Mouse (Mus musculus): ENCODE data around the gene Tmem203.

Gene Tmem203

GRCm38 (mm10) chr2:25264851-25265250 lies 9.6 kb downstream of the Tmem203 start:
- peak; percentile 89 to 90 for DNase-seq

DNA sequence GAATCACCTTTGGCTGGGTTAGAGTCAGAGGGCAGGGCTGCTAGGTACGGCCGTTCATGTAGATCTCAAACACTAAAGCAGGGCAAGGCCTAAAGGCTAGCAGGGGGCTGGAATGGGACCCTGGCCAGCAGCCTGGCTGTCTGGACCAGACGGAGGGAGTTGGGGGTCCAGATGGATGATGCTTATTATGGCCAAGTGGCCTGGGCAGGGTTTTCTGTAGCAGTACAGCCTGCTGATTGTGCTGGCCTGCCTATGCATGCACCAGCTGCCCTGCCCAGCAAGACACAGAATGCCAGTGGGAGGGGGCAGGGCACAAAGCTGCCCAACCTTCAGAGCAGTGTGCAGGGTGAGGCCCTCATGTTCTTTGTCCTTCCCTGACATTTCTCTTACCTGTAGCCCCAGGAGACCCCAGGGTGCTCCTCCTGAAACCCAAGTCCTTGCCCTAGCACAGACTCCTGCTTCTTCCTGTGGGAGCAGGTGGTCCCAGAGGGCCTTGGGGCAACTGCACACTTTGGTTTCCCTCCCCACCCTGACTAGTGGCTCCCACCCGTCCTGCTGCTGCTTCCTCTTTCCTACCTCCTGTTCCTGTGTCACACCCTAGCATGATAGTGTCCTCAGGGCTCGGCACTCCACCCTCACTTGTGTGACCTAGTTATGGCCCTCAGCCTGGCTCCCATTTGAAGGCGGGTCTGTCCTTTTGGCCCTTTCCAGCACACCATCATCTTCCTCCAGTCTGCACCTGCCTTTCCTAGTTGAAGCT lies 10.8 kb downstream of the Tmem203 start:
- DNase-seq = peak; percentile 66 to 68

GRCm38 (mm10) chr2:25266720-25267119 lies 11.5 kb downstream of the Tmem203 start:
- peak; percentile 83 to 85 for DNase-seq

GRCm38 (mm10) chr2:25267241-25267640 lies 12.0 kb downstream of the Tmem203 start:
- DNase-seq = no peak

DNA sequence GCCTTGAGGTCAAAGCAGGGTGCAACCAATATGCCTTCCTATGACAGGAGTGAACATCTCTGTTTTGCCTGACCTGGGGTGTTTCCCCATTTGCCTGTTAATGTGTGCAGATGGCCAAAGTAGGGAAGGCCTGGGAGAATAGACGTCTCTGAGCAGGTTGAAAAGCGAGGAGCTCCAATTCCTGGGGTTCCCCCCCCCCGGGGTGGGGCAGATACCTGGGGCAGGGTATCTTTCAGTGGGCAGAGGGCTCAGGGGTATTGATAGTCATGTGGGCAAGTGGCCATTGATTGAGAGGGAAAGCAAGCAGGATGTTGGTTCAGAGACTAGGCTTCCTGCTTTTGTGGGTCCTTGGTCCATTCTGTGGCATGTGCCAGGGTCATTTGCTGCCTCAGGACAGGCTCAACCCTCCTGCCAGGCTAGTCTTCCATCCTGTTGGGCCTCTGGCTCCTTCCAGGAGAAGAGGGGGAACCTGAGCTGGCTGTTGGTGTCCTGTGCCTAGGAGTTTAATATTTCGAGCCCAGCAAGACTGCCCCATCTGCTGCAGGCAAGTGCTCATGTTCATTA lies 12.6 kb downstream of the Tmem203 start:
- no peak for DNase-seq

DNA sequence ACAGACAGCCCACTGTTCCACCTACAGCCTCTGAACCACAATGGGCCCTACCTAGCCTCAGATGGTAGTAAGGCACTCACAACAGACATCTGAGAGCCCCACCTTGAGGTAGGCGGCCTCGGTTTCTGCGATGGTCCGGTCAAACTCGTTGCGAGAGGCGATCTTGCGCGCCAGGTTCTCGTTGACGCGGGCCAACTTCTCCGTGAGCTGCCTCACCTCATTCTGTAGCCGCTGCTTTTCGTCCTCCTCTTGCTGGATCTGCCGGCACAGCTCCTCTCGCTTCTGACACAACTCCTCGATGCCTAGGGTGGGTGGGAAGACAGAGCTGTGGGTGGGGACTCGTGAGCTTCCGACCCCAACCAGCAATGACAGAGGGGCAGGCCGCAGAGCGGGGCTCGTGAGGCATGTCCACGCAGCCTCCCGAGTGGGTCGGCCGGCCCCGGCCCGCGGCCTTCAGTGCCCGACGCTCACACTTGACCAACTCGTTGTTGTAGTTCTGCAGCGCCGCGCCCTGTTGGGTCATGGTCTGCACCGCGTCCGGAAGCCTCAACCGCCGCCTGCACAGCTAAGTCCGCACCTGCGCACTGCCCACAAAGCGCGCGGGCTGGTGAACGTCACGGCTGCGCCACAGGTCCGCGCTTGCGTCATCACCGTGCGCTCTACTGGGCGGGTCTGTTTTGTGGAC lies 16.7 kb downstream of the Tmem203 start, which contains the start of the genes Ssna1 and Anapc2:
Gene Ssna1 (minus strand): TSS at position 612 of the 685 bp plus-strand sequence.
Gene Anapc2 (plus strand): TSS at position 652 of the 685 bp plus-strand sequence.
- peak; percentile 97 to 99 for DNase-seq

DNA sequence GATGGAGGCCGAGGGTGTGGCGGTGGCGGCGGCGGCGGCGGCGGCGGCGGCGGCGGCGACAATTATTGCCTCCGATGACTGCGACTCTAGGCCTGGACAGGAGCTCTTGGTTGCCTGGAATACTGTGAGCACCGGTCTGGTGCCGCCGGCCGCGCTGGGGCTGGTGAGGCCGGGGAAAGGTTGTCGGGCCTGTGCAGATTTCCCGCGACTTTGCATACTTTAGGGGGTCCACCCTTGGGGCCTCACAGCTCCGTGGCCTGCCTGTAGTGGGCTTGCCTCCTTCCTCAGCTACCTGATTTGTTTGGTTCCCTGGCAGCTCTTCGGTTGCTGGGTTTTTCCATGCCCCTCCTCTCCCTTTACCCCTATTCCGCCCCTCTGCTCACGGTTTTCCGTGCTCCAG lies 17.3 kb downstream of the Tmem203 start:
- no peak for DNase-seq

DNA sequence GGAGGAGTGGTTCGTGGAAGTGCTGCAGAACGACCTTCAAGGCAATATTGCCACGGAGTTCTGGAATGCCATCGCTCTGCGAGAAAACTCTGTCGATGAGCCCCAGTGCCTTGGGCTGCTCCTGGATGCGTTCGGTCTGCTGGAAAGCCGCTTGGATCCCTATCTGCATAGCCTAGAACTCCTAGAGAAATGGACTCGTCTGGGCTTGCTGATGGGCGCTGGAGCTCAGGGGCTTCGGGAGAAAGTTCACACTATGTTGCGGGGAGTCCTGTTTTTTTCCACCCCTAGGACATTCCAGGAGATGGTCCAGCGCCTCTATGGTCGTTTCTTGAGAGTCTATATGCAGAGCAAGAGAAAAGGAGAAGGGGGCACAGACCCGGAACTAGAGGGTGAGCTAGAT lies 17.8 kb downstream of the Tmem203 start:
- no peak for DNase-seq

DNA sequence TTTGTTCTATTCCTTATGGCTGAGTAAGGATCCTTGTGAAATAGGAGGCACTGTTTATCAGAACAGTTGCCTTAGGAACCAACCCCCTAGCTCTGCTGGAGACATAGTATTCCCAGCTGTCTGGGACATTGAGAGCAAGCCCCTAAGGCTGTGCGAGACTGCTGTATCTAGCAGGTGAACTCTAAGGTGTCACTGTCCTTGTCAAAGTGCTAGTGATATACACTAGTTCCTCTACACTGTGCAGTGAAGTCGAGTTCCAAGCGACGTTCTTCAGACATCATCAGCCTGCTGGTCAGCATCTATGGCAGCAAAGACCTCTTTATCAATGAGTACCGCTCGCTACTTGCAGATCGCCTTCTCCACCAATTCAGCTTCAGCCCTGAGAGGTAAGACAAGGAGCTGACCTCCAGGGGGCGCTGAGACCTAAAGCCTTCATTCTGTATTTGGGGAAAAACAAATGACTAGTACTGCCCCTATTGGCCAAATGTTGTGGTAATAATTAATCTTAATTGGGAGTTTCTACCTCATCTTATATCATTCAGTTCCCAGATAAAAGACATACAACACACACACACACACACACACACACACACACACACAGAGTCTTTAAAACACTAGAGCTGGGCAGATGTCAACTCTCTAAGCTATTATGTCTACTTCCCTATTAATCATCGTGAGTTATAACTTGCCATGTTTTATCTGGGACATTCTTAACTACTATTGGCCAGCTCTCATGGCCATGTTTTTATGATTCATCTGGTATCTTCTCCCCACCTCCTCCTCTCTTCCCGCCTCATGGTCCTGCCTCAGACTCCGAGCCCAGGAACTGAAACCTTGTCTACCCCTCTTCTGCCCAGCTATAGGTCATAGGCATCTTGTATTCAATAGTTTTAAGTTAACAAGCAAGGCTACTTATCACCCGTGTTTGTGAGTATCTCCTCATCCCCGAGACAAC lies 24.0 kb downstream of the Tmem203 start:
- DNase-seq = peak; percentile 86 to 94

DNA sequence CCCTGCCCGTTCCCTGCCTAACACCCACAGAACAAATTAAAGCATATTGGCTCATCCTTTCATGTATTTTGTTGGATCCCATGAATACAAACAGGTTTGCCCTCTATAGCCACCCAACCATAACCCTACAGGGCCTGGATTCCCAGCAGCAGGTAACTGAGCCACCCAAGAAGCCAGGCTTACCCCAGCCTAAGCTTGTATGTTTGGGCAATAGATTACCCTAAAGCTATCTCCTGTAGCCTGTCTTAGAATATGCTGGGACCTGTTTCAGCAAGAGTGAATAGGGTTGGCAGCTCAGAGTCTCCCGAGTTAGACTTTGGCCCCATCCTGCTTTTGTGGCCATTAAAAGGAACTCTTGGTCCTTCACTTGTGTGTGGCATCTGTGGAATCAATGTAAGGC lies 30.3 kb downstream of the Tmem203 start:
- DNase-seq = no peak

GRCm38 (mm10) chr2:25286314-25286713 lies 31.1 kb downstream of the Tmem203 start:
- DNase-seq = no peak

GRCm38 (mm10) chr2:25286837-25287636 lies 31.8 kb downstream of the Tmem203 start:
- DNase-seq = peak; percentile 45 to 61

DNA sequence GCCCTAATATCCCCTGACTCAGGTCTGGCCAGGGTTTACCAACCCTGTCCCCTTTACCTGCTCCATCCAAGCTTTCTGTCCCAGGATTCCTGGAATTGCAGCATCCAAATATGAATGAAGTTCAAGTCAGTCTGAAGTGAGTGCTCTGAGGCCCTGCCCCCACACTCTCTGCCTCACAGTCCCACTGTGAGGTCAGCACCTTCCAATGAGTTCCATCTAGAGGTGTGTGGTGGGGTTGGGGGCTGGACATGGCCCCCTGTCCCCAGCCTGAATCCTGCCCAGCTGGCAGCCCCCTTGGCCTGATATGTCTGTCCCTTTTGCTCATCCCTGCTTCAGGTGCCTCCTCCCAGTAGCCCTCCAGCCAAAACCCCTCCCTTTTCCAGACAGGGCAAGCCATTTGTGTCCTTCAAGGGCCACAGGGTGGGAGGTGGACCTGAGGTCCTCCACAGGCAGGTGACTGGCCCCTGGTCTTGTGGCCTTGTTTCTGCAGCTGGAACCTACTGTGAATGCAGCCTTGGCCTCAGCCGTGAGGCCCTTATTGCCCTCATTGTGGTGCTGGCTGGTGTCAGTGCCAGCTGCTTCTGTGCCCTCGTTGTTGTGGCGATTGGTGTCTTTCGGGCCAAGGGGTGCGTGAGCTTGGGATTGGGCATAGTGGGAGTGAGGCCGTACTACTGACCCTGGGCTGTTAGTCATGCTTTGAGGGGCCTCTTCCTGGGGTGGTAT lies 32.8 kb downstream of the Tmem203 start, which contains the start of gene Tmem210:
Gene Tmem210 (plus strand): TSS at position 219 of the 723 bp plus-strand sequence.
- DNase-seq = no peak

GRCm38 (mm10) chr2:25288734-25289345 lies 33.6 kb downstream of the Tmem203 start:
- DNase-seq = no peak

- DNase-seq = peak; percentile 83 to 84
Observed at GRCm38 (mm10) chr2:25289651-25290050, 34.4 kb downstream of the Tmem203 start, which contains the start of gene Lrrc26. Gene Lrrc26, plus strand, starts transcription at chr2:25289915.

DNA sequence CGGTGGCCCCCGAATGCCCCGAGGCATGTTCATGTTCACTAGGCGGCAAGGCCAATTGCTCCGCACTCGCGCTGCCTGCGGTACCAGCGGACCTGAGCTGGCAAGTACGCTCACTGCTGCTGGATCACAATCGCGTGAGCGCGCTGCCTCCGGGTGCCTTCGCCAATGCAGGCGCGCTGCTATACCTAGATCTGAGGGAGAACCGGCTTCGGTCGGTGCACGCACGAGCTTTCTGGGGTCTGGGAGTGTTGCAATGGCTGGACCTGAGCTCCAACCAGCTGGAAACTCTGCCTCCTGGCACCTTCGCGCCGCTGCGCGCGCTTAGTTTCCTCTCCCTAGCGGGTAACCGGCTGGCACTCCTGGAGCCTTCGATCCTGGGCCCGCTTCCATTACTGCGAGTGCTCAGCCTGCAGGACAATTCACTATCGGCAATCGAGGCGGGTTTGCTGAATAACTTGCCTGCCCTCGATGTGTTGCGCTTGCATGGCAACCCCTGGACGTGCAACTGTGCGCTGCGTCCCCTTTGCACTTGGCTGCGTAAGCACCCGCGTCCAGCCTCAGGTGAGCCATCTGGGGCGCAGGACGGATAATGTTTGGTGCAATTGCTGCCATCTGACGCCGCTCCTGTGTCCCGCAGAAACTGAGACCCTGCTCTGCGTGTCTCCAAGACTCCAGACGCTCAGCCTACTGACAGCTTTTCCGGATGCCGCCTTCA lies 35.0 kb downstream of the Tmem203 start:
- DNase-seq = peak; percentile 29 to 50

DNA sequence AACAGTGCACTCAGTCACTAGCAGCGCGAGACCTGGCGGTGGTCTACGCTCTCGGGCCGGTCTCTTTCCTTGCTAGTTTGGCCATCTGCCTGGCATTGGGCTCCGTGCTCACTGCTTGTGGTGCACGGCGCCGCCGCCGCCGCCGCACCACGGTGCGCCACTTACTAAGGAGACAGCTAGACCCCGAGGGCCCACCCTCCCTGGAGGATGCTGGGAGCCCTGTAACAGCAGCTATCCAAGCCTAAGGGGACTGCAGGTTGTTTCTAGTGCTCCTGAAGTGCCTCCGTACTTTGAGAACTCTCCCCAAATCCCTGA lies 35.5 kb downstream of the Tmem203 start:
- peak in 1 of 2 experiments; percentile 47 for DNase-seq

- peak in 1 of 2 experiments; percentile 51 for DNase-seq
Observed at GRCm38 (mm10) chr2:25291184-25292053, 36.2 kb downstream of the Tmem203 start.

Data from kidney, postnatal 36 days (tissue).